Mouse (Mus musculus): Measurements from ENCODE around the gene Erg28.

GRCm38 (mm10) chr12:85866624-85867023, 42.3 kb upstream of the Erg28 start:
- TF ChIP-seq POLR2A (IDR thresholded peaks at IDR 0.05; ENCODE audit: borderline replicate concordance, extremely low read depth, insufficient read depth, insufficient read length, poor library complexity, severe bottlenecking), result no peak
- no peak for TF ChIP-seq CTCF (IDR thresholded peaks at IDR 0.05; ENCODE audit: borderline replicate concordance, extremely low read depth, insufficient read depth, insufficient read length)
